Mouse (Mus musculus) stomach, embryonic 16.5 days (tissue): ENCODE results near the gene Tnfrsf14. TPM values are rescaled to one million over a fixed set of nuclear protein-coding genes. Genes with fewer than 3 reads are reported as not detected.

Experiments used
- ATAC-seq: fragments of 200-750 bp; cut with Nextera tagmentation; 2 replicates; pipeline ENCODE4 v1.8.0; 2017; ENCODE audit warnings: moderate number of reproducible peaks, moderate TSS enrichment; ENCODE audit not compliant: insufficient read depth, low FRiP score
- H3K27ac ChIP-seq: fragments of 300-500 bp; sonication (generic); 2 replicates; pipeline ENCODE4 v1.5.1; 2014; ENCODE audit warnings: low read length
- H3K27me3 ChIP-seq: fragments of 300-500 bp; sonication (generic); 2 replicates; pipeline ENCODE4 v1.6.1; 2014; ENCODE audit warnings: low read length, control low read depth, mixed read lengths; ENCODE audit not compliant: control insufficient read depth, insufficient read depth
- H3K36me3 ChIP-seq: fragments of 300-500 bp; sonication (generic); 2 replicates; pipeline ENCODE4 v1.6.1; 2014; ENCODE audit warnings: low read length; ENCODE audit not compliant: control insufficient read depth, insufficient read depth
- H3K4me1 ChIP-seq: fragments of 300-500 bp; sonication (generic); 2 replicates; pipeline ENCODE4 v1.6.1; 2014; ENCODE audit warnings: low read length, control low read depth, mixed read lengths; ENCODE audit not compliant: control insufficient read depth, insufficient read depth
- H3K4me2 ChIP-seq: fragments of 300-500 bp; sonication (generic); 2 replicates; pipeline ENCODE4 v1.6.1; 2014; ENCODE audit warnings: low read depth, low read length, mixed read lengths
- H3K4me3 ChIP-seq: fragments of 300-500 bp; sonication (generic); replicated peaks from 2 replicates; pipeline ENCODE4 v1.5.1; 2014; ENCODE audit warnings: mild to moderate bottlenecking, low read length
- H3K9ac ChIP-seq: fragments of 300-500 bp; sonication (generic); 2 replicates; pipeline ENCODE4 v1.6.1; 2014; ENCODE audit warnings: low read length
- H3K9me3 ChIP-seq: fragments of 300-500 bp; sonication (generic); replicated peaks from 2 replicates; pipeline ENCODE4 v1.6.1; 2016; ENCODE audit warnings: low read length, control low read depth; ENCODE audit not compliant: control insufficient read depth
- WGBS: fragments of 180-500 bp; shearing (Covaris S2); extraction: QIAGEN DNeasy Blood & Tissue Kit; methylation state at CpG from one replicate; pipeline ENCODE4 v1.1.7; 2014; 5-methylcytosine and 5-hydroxymethylcytosine counted together
- polyA plus RNA-seq: library from polyadenylated mRNA; unstranded; fragments of >200 nt; fragmentation: Nextera tagmentation; extraction: Ambion mirVana; gene quantifications from 2 replicates; pipeline ENCODE4 v1.2.1, GENCODE M21; 2015

Tnfrsf14 gene
- polyA plus RNA-seq, 1 experiment from 2014 or later: 4.6 TPM

DNA sequence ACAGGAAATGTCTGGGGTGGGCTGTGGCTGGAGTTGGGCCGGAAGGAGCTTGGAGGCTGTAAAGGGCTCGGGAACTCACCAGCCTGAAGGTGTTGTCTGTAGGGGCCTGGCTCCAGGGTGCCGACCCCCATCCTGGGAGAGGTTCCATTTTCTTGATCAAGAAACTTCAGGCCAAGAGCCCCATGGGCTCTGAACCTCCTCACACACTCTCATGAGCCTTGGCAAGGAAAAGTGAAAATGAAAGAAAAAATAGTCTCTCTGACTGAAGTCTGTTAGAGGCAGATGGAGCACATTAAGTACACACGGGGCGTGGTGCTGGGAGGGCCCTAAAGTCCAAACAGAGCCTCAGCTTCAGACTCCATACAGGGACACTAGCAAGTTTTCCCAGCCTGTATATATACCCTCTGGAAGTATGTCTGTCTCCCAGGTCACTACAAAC, 445 bp downstream of the Tnfrsf14 start:
- Histone ChIP-seq H3K9me3 (no peaks in the 10 kb centered on the region), H3K36me3 (no peaks in the 10 kb centered on the region), H3K4me3 (peak overlapping the region; percentile 39), H3K4me2 (peak overlapping the region; percentile 50), H3K27me3 (no peaks in the 10 kb centered on the region), H3K27ac (peak overlapping the region; percentile 74), H3K9ac (peak overlapping the region; percentile 60), H3K4me1 (peaks cover 13% of the 10 kb centered on the region)
- peak; percentile 72 for ATAC-seq
- WGBS: 15% methylated on average over 5 of the region's 5 CpGs

DNA sequence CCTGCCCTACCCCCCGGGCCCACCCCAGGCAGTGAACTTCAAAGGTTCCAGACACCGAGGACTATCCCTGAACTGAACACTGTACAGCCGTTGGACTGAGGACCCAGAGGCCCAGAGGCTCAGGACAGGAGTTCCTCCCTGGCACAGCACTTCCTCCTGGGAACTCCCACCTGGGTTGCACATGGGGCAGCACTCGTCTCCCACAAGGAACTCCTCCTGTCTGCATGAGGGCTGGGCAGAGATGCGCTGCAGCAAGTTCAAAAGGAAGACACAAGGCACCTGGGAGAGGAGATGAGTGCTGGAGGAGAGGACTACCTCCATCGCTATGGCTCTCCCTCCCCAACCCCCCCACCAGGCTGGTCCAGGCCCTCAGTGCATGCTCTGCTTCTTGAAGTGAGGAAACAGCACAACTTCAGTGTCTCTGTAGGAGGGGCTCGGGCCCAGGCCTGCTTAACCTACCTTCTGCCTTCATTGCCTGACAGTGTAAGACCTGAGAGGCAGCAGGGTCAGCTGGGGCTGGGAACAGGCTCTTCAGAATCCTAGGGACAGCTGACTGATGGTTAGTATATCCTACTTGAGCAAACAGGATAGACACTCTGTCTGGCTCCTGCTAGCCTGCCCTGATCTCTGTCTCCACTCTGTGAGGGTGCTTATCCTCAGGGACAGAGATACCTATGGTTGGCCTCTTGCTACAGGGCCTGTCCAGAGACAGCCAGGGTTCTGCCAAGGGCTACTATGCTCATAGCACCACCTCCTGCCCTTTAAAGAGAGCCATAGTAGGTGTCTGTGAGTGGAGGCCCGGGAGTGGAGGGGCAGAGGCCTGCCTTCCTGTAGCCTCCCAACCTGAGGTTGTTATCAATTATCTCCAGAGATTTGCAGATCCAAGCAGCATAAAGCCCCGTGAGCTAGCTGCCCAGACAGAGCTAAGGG, 1.1 kb downstream of the Tnfrsf14 start:
- Histone ChIP-seq H3K27ac (peak overlapping the region; percentile 74), H3K36me3 (no peaks in the 10 kb centered on the region), H3K27me3 (no peaks in the 10 kb centered on the region), H3K9me3 (no peaks in the 10 kb centered on the region), H3K4me3 (peak overlapping the region; percentile 39), H3K9ac (peak overlapping the region; percentile 60), H3K4me2 (peak overlapping the region; percentile 50), H3K4me1 (peaks cover 13% of the 10 kb centered on the region)
- WGBS: 54% methylated on average over 9 of the region's 9 CpGs
- peak; percentile 23; the same call in 1 of the 2 replicates for ATAC-seq

DNA sequence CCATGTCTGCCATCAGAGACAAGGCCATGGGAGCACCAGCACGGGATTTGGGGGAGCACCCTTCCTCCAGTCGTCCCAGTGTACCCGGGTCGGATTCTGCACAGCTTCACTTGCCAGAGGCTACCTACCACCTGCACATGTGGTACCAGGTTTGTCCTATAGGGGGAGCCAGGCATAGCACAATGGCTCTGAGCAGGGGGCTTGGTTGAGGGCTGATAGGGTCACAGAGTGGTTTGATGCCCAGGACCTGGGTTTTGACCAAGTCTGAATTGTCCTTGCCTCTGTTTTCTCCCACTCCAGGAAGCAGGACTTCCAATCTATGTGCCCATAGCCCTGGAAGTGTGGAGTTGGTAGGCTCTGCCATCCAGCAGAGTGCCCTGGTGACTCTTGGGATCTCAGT, 3.0 kb downstream of the Tnfrsf14 start:
- no peaks in the 10 kb centered on the region for H3K27me3 ChIP-seq
- 55% methylated on average over 4 of the region's 4 CpGs for WGBS
- no peak overlapping the region for H3K27ac ChIP-seq
- H3K4me3 ChIP-seq: no peak overlapping the region
- no peak overlapping the region for H3K9ac ChIP-seq
- no peak overlapping the region for H3K4me2 ChIP-seq
- peaks cover 13% of the 10 kb centered on the region for H3K4me1 ChIP-seq
- H3K9me3 ChIP-seq: no peaks in the 10 kb centered on the region
- H3K36me3 ChIP-seq: no peaks in the 10 kb centered on the region
- no peak for ATAC-seq

DNA sequence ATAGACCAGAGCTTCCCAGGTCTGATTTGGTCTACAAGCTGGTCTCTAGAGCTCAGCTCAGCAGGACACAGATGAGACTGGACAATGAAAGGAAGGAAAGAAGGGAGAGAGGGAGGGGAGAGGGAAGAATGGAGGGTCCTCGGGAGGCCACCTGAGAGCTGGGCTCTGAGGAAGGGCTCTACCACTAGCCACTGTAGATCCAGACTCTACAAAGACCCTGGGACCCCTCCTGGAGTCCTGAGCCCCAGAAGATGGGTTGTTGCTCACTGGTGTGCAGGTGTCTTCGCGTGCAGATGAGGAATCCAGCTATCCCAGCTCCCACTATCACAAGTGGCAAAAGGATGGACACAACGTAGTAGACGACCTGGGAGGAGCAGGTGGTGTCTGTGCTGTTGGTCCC, 5.4 kb downstream of the Tnfrsf14 start:
- Histone ChIP-seq H3K4me3 (no peak overlapping the region), H3K9ac (no peak overlapping the region), H3K27me3 (no peaks in the 10 kb centered on the region), H3K4me1 (peaks cover 4% of the 10 kb centered on the region; the same call in 1 of the 2 replicates), H3K36me3 (no peaks in the 10 kb centered on the region), H3K4me2 (no peak overlapping the region), H3K27ac (no peak overlapping the region), H3K9me3 (no peaks in the 10 kb centered on the region)
- ATAC-seq: no peak
- WGBS: 74% methylated on average over 5 of the region's 5 CpGs

DNA sequence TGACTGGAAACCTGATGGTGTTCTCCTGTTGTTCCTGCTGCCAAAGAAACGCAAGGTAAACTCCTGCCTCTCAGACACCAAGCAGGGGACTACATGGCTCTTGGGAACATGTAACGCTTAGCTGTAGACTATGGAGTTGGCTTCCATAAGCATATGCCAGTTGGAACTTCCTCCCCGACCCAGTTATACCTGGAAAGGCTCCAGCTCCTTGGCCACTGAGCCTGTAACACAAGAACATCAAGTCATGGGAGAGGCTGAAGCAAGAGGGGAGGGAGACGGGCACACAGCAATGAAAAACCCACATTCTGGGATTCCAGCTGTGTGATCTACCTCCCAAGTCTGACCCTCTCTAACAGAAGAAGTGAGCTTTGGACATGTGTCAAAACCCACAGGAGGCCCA, 6.1 kb downstream of the Tnfrsf14 start:
- Histone ChIP-seq H3K9ac (no peak overlapping the region), H3K4me1 (no peaks in the 10 kb centered on the region), H3K36me3 (no peaks in the 10 kb centered on the region), H3K4me3 (no peak overlapping the region), H3K4me2 (no peak overlapping the region), H3K27me3 (no peaks in the 10 kb centered on the region), H3K9me3 (no peaks in the 10 kb centered on the region), H3K27ac (no peak overlapping the region)
- 82% methylated on average over 4 of the region's 4 CpGs for WGBS
- no peak for ATAC-seq

DNA sequence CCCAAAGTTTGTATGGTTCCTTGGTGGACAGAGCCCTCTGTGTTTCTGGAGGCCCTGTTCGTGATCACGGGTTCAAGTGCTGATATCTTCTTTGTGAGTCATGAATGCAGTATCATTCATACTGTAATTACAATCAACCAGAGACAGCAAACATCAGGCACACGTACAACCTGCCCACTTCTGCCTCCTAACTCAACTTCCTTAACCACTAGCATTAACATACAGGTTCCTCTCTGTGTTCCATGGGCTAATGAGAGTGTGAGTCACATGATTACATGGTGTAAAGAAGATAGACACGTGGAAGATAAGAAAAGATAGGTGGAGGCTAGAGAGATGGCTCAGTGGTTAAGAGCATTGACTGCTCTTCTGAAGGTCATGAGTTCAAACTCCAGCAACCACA, 11.7 kb downstream of the Tnfrsf14 start:
- H3K36me3 ChIP-seq: no peaks in the 10 kb centered on the region
- no peak for ATAC-seq
- H3K4me3 ChIP-seq: no peak overlapping the region
- no peaks in the 10 kb centered on the region for H3K27me3 ChIP-seq
- H3K9ac ChIP-seq: no peak overlapping the region
- H3K9me3 ChIP-seq: no peaks in the 10 kb centered on the region
- H3K27ac ChIP-seq: no peak overlapping the region
- H3K4me1 ChIP-seq: no peaks in the 10 kb centered on the region; the same call in 1 of the 2 replicates
- no peak overlapping the region for H3K4me2 ChIP-seq
- WGBS: 78% methylated on average over 4 of the region's 4 CpGs

DNA sequence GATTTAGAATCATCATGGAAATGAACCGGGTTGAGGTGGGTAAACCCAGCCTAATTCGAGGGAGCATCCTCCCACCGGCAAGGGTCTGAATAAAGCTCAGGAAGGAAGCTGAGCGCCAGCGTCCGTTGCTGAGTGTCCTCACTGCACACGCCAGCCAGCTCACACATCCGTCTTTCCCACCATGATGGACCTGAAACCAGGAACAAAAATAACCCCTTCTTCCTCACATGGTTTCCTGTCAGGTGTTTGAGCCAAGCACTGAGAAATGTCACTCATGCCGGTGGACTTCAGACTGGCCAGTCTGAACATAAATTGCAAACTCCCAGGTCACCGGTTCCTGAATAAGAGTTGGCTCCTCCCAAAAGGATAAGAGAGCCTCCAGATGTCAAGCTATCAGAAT, 13.1 kb downstream of the Tnfrsf14 start:
- Histone ChIP-seq H3K9ac (no peak overlapping the region), H3K4me2 (no peak overlapping the region), H3K27ac (no peak overlapping the region), H3K4me1 (peaks cover 13% of the 10 kb centered on the region), H3K36me3 (no peaks in the 10 kb centered on the region), H3K9me3 (no peaks in the 10 kb centered on the region), H3K27me3 (no peaks in the 10 kb centered on the region), H3K4me3 (no peak overlapping the region)
- ATAC-seq: no peak
- WGBS: 77% methylated on average over 10 of the region's 10 CpGs

DNA sequence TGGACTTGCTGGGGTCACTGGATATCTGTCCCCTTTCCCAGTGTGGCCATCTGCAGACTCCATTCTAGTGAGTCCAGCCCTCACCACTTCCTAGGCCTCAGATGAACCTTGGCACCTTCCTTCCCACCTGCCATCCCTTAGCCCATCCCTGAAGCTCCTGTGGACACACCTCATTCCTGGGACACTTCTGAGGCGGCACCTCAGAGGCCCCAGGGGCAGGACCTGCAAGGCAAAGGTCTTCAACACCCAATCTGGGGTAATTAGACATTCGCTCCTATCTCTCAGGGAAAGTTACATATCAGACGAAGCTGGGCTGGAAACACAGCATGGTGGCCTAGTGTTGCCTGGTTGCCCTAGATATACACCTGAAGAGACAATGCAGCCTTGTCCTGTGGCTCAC, 13.7 kb downstream of the Tnfrsf14 start:
- Histone ChIP-seq H3K4me2 (no peak overlapping the region), H3K4me1 (peaks cover 14% of the 10 kb centered on the region), H3K9me3 (no peaks in the 10 kb centered on the region), H3K4me3 (no peak overlapping the region), H3K9ac (no peak overlapping the region), H3K36me3 (no peaks in the 10 kb centered on the region), H3K27ac (no peak overlapping the region), H3K27me3 (no peaks in the 10 kb centered on the region)
- ATAC-seq: no peak
- WGBS: 71% methylated on average over 3 of the region's 3 CpGs

DNA sequence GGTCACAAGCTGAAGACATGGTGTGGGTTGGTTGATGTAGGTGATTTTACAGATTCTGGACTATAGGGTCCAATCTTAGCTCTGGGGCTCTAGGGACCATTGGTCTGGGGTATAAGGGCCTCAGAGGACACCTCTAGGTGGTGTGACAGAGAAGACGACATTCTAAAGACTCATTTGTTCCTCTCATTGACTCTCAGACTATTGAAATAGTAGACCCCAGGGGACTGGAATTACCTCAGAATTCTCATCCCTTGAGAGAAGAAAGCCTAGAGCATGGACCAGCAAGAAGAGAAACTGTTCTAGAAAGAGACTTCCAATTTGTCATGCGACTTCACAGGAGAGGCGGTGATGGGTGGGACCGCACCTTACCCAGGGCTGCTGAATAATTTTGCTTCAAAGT, 14.1 kb downstream of the Tnfrsf14 start:
- no peak overlapping the region for H3K4me2 ChIP-seq
- 96% methylated on average over 4 of the region's 4 CpGs for WGBS

More for the DNA sequence above, 14.1 kb downstream of the Tnfrsf14 start:
- Histone ChIP-seq H3K4me1 (peaks cover 14% of the 10 kb centered on the region), H3K4me3 (no peak overlapping the region), H3K27ac (no peak overlapping the region), H3K9ac (no peak overlapping the region), H3K9me3 (no peaks in the 10 kb centered on the region), H3K36me3 (no peaks in the 10 kb centered on the region), H3K27me3 (no peaks in the 10 kb centered on the region)
- no peak for ATAC-seq
